ENCODE assay signal across 28 mouse cellular contexts in genomic region chr5:134168033-134168432, GRCm38 (mm10). TPM values are rescaled to one million over a fixed set of nuclear protein-coding genes. Genes with fewer than 3 reads are reported as not detected.
DNase-seq lines count a peak whose midpoint lies in the region; ATAC-seq and TF ChIP-seq lines count a peak whose summit lies in the region.
"Had no signal": no experiment of that assay in that cellular context is flagged by ENCODE, and none has a peak within 500 bp of the region (broad histone marks: within the 10 kb centered on the region; RNA-seq: fewer than 3 reads in every experiment).

No protein-coding gene starts in this region.

- DNase-seq in kidney, adult 8-10 months, result no peak
- no peak for DNase-seq in kidney, postnatal 0 days (ENCODE audit: low spot score)
- no peak for DNase-seq in kidney, adult 9 months
- no peak for DNase-seq in MEL (ENCODE audit: low read depth, low spot score)
- DNase-seq in c-Kit-positive CD71-positive TER-119-positive erythroid progenitor cells, embryonic 14.5 days (ENCODE audit: low spot score), result no peak
- DNase-seq: adrenal gland, postnatal 10 days; adrenal gland, postnatal 36 days; B cell, adult 2 months; cerebellum, adult 11 months; cerebellum, adult 2 months; cerebellum, adult 9-11 months; cerebellum, postnatal 25 days; gastrocnemius, postnatal 10 days; gastrocnemius, postnatal 36 days; heart, adult 2 months; heart, postnatal 14 days; heart, postnatal 4 days had no signal

- no peaks in the 10 kb centered on the region for H3K9me3 ChIP-seq in kidney, embryonic 14.5 days (ENCODE audit: control insufficient read depth, low read length)
- H3K9me3 ChIP-seq in kidney, postnatal 0 days (replicated peaks; ENCODE audit: low read length), result no peaks in the 10 kb centered on the region
- H3K9me3 ChIP-seq in E14TG2a.4 (ENCODE audit: low read length) (no peaks in the 10 kb centered on the region), MEL (replicated peaks; ENCODE audit: insufficient read depth, low read length) (no peaks in the 10 kb centered on the region)
- H3K9me3 ChIP-seq: forebrain, embryonic 10.5 days; forebrain, embryonic 13.5 days; heart, embryonic 10.5 days; heart, embryonic 13.5 days had no signal

- H3K9ac ChIP-seq in kidney, embryonic 14.5 days (ENCODE audit: low read depth, low read length), result no peak overlapping the region
- H3K9ac ChIP-seq in kidney, postnatal 0 days (ENCODE audit: low read depth, low read length), result no peak overlapping the region
- H3K9ac ChIP-seq in MEL (ENCODE audit: control insufficient read depth, low read depth, low read length, poor library complexity, severe bottlenecking), result no peak overlapping the region
- H3K9ac ChIP-seq: forebrain, embryonic 13.5 days; heart, embryonic 13.5 days; hindbrain, embryonic 14.5 days had no signal

- TF ChIP-seq EP300 in MEL (IDR thresholded peaks at IDR 0.05; ENCODE audit: low read depth in 1 of 2, low read length in 2 of 2), result no peak

- ATAC-seq in kidney, embryonic 14.5 days (ENCODE audit: low FRiP score, low TSS enrichment), result peak; percentile 54; the same call in 1 of the 2 replicates
- ATAC-seq in kidney, postnatal 0 days (replicated peaks; ENCODE audit: low FRiP score, low read depth), result peak; percentile 45
- ATAC-seq: forebrain, embryonic 13.5 days; forebrain, embryonic 16.5 days; hindbrain, postnatal 0 days; Patski had no signal

- H3K4me2 ChIP-seq in kidney, embryonic 14.5 days (replicated peaks; ENCODE audit: low read depth, low read length), result no peak overlapping the region
- no peak overlapping the region for H3K4me2 ChIP-seq in kidney, postnatal 0 days (ENCODE audit: low read length)
- H3K4me2 ChIP-seq: forebrain, embryonic 13.5 days; heart, embryonic 13.5 days; hindbrain, embryonic 14.5 days had no signal

- no peaks in the 10 kb centered on the region for H3K27me3 ChIP-seq in kidney, embryonic 14.5 days (ENCODE audit: control insufficient read depth, insufficient read depth, low read length)
- H3K27me3 ChIP-seq in kidney, postnatal 0 days (ENCODE audit: insufficient read depth, low read length), result no peaks in the 10 kb centered on the region
- H3K27me3 ChIP-seq in E14TG2a.4 (ENCODE audit: insufficient read depth, low read length) (no peaks in the 10 kb centered on the region), MEL (ENCODE audit: control insufficient read depth in 1 of 2, insufficient read depth in 2 of 2, low read length in 2 of 2) (no peaks in the 10 kb centered on the region)
- H3K27me3 ChIP-seq: CH12.LX; forebrain, embryonic 13.5 days; heart, embryonic 13.5 days; Patski had no signal

- 66% methylated on average over 9 of the region's 9 CpGs for WGBS in kidney, embryonic 14.5 days
- 51% methylated on average over 9 of the region's 9 CpGs for WGBS in kidney, postnatal 0 days

- no peak for TF ChIP-seq RAD21 in MEL (IDR thresholded peaks at IDR 0.05; ENCODE audit: low read depth, low read length)

- H3K79me2 ChIP-seq in MEL (ENCODE audit: control insufficient read depth, insufficient read depth, low read length, poor library complexity), result no peaks in the 10 kb centered on the region; the same call in 1 of the 2 replicates

- peak overlapping the region; percentile 32; the same call in 1 of the 2 replicates for H3K27ac ChIP-seq in kidney, embryonic 14.5 days (ENCODE audit: low read depth, low read length)
- peak overlapping the region; percentile 48; the same call in 1 of the 2 replicates for H3K27ac ChIP-seq in kidney, postnatal 0 days
- no peak overlapping the region for H3K27ac ChIP-seq in MEL (ENCODE audit: control insufficient read depth, low read depth, low read length)
- H3K27ac ChIP-seq: forebrain, embryonic 10.5 days; forebrain, embryonic 13.5 days; heart, adult 2 months; heart, embryonic 10.5 days; heart, embryonic 13.5 days; hindbrain, embryonic 14.5 days; hindbrain, postnatal 0 days had no signal

- H3K4me3 ChIP-seq in kidney, embryonic 14.5 days (ENCODE audit: low read length), result no peak overlapping the region
- no peak overlapping the region for H3K4me3 ChIP-seq in kidney, postnatal 0 days (replicated peaks; ENCODE audit: low read depth, low read length)
- H3K4me3 ChIP-seq in E14TG2a.4 (replicated peaks; ENCODE audit: low read length), result peak overlapping the region; percentile 63
- no peak overlapping the region for H3K4me3 ChIP-seq in MEL (ENCODE audit: control insufficient read depth in 1 of 2, insufficient read depth in 1 of 2, low read depth in 2 of 2, low read length in 2 of 2)
- H3K4me3 ChIP-seq: forebrain, embryonic 10.5 days; forebrain, embryonic 13.5 days; heart, adult 2 months; heart, embryonic 10.5 days; heart, embryonic 13.5 days had no signal

- no peak for TF ChIP-seq CTCF in kidney, postnatal 0 days (IDR thresholded peaks at IDR 0.05; ENCODE audit: low read depth)
- no peak for TF ChIP-seq CTCF in E14TG2a.4 (conservative IDR thresholded peaks at IDR 0.05; ENCODE audit: low read length)
- TF ChIP-seq CTCF in MEL (IDR thresholded peaks at IDR 0.05 in 2 of 3, conservative IDR thresholded peaks at IDR 0.05 in 1 of 3; ENCODE audit: control insufficient read depth in 1 of 3, insufficient read depth in 1 of 3, low read depth in 2 of 3, low read length in 3 of 3, poor library complexity in 1 of 3, severe bottlenecking in 1 of 3), result no peak

- H3K36me3 ChIP-seq in kidney, embryonic 14.5 days (ENCODE audit: control insufficient read depth, insufficient read depth, low read length), result peaks cover 55% of the 10 kb centered on the region
- peaks cover 21% of the 10 kb centered on the region; the same call in 1 of the 2 replicates for H3K36me3 ChIP-seq in kidney, postnatal 0 days (ENCODE audit: insufficient read depth, low read length)
- H3K36me3 ChIP-seq in E14TG2a.4 (ENCODE audit: insufficient read depth, low read length) (peaks cover 90% of the 10 kb centered on the region), MEL (ENCODE audit: control insufficient read depth in 1 of 2, insufficient read depth in 2 of 2, low read length in 2 of 2) (peaks cover 0 to 13% of the 10 kb centered on the region in 2 experiments; a peak in 2 of 4 replicates)

- TF ChIP-seq POLR2A in MEL (IDR thresholded peaks at IDR 0.05; ENCODE audit: control insufficient read depth in 1 of 2, insufficient read depth in 1 of 2, low read depth in 1 of 2, low read length in 2 of 2, poor library complexity in 1 of 2), result no peak

- no peaks in the 10 kb centered on the region for H3K4me1 ChIP-seq in kidney, embryonic 14.5 days (ENCODE audit: control insufficient read depth, insufficient read depth, low read length)
- no peaks in the 10 kb centered on the region for H3K4me1 ChIP-seq in kidney, postnatal 0 days (replicated peaks; ENCODE audit: insufficient read depth, low read length)
- peaks cover 64% of the 10 kb centered on the region for H3K4me1 ChIP-seq in E14TG2a.4 (replicated peaks; ENCODE audit: low read depth, low read length)
- no peaks in the 10 kb centered on the region for H3K4me1 ChIP-seq in MEL (ENCODE audit: control insufficient read depth in 1 of 2, insufficient read depth in 2 of 2, low read length in 2 of 2)

TF ChIP-seq in MEL, 35 proteins besides CTCF, POLR2A, EP300 and RAD21:
- TF ChIP-seq MYC (IDR thresholded peaks at IDR 0.05; ENCODE audit: low read depth, low read length), result no peak
- no peak for TF ChIP-seq UBTF (IDR thresholded peaks at IDR 0.05; ENCODE audit: borderline replicate concordance, insufficient read depth, low read depth, low read length)
- no peak for TF ChIP-seq GATA1 (IDR thresholded peaks at IDR 0.05; ENCODE audit: low read depth, low read length)
- no peak for TF ChIP-seq SIN3A (IDR thresholded peaks at IDR 0.05; ENCODE audit: low read length)
- TF ChIP-seq RCOR1 (IDR thresholded peaks at IDR 0.05; ENCODE audit: low read depth, low read length), result no peak
- no peak for TF ChIP-seq NELFE (IDR thresholded peaks at IDR 0.05; ENCODE audit: low read depth, low read length)
- TF ChIP-seq ZC3H11A (IDR thresholded peaks at IDR 0.05; ENCODE audit: low read depth, low read length), result no peak
- 0 out of 2 replicates have a peak, but pooled peaks have one; percentile 22 for TF ChIP-seq POLR2AphosphoS5 (IDR thresholded peaks at IDR 0.05; ENCODE audit: borderline replicate concordance, low read depth, low read length)
- no peak for TF ChIP-seq KAT2A (conservative IDR thresholded peaks at IDR 0.05; ENCODE audit: low read depth, low read length)

RNA-seq across cellular contexts. Expression of gene Rcc1l, which starts 8.5 kb away (rescaled TPM):
- 28.9 and 35.2 TPM in 2 replicates for polyA plus RNA-seq in kidney, embryonic 14.5 days (2014; fragmentation: Nextera tagmentation; extraction: Ambion mirVana)
- polyA plus RNA-seq in kidney, postnatal 0 days (2015; fragmentation: Nextera tagmentation; extraction: Ambion mirVana), result 32.1 and 33.4 TPM in 2 replicates
- 54.1 and 59.1 TPM in 2 replicates for total RNA-seq in MEL (2012; rRNA removed)
- polyA plus RNA-seq in MEL (2012; ENCODE audit: insufficient read depth in 1 of 2, insufficient read length in 2 of 2, low read depth in 1 of 2, low replicate concordance in 2 of 2, missing spikeins in 1 of 2), result 10 to 100 TPM in 1 of 2 experiments, not detected in 1; 51.7 TPM

RNA-seq across cellular contexts. Expression of gene Gtf2ird2, which starts 15.8 kb away (rescaled TPM):
- 5.8 and 9.2 TPM in 2 replicates for polyA plus RNA-seq in kidney, embryonic 14.5 days (2014; fragmentation: Nextera tagmentation; extraction: Ambion mirVana)
- 6.1 and 6.9 TPM in 2 replicates for polyA plus RNA-seq in kidney, postnatal 0 days (2015; fragmentation: Nextera tagmentation; extraction: Ambion mirVana)
- total RNA-seq in MEL (2012; rRNA removed), result 2.6 and 3.6 TPM in 2 replicates
- polyA plus RNA-seq in MEL (2012; ENCODE audit: insufficient read depth in 1 of 2, insufficient read length in 2 of 2, low read depth in 1 of 2, low replicate concordance in 2 of 2, missing spikeins in 1 of 2), result 1 to 10 TPM in 1 of 2 experiments, not detected in 1; 4.6 TPM
